Mouse (Mus musculus) bone marrow, adult 2 months (tissue): ENCODE data around the gene Vps13d.

Experiments used
- CTCF ChIP-seq: fragments of 200-500 bp; IDR thresholded peaks from 2 replicates; pipeline ENCODE4 v1.5.1; 2011; ENCODE audit warnings: low read length, control low read depth; ENCODE audit not compliant: control insufficient read depth, insufficient read depth
- POLR2A ChIP-seq: fragments of 200-500 bp; IDR thresholded peaks from 2 replicates; pipeline ENCODE4 v1.6.1; 2011; ENCODE audit warnings: low read depth, mild to moderate bottlenecking, control low read depth, low read length, borderline replicate concordance; ENCODE audit not compliant: control insufficient read depth

GRCm38 (mm10) chr4:144936563-144937154, 258.1 kb downstream of the Vps13d start:
- no peak for TF ChIP-seq CTCF
- no peak for TF ChIP-seq POLR2A
